Mouse (Mus musculus) ES-E14 (cell line): Measurements from ENCODE around the gene Tmem139. TPM values are rescaled to one million over a fixed set of nuclear protein-coding genes. Genes with fewer than 3 reads are reported as not detected.

Experiments used
- DNase-seq: peaks from one replicate; pipeline ENCODE4 v3.0.0-alpha.2; 2013; ENCODE audit warnings: low read depth, low spot score
- H3K27ac ChIP-seq: 2 replicates; pipeline ENCODE4 v1.5.1; 2012; ENCODE audit warnings: low read depth, mild to moderate bottlenecking, low read length, moderate library complexity, mixed read lengths; ENCODE audit not compliant: poor library complexity, insufficient read depth, severe bottlenecking
- H3K36me3 ChIP-seq: 2 replicates; pipeline ENCODE4 v1.6.1; 2012; ENCODE audit warnings: mild to moderate bottlenecking, low read length, moderate library complexity, mixed read lengths; ENCODE audit not compliant: control insufficient read depth, poor library complexity, insufficient read depth, severe bottlenecking
- H3K4me1 ChIP-seq, 2 experiments: fragments of 150-350 bp in 1 of 2; sonication (generic) in 1 of 2; 2 replicates each; pipeline ENCODE4 v1.6.1; 2012; ENCODE audit warnings: low read length in 2 of 2, mild to moderate bottlenecking in 1 of 2, mixed read lengths in 1 of 2; ENCODE audit not compliant: control insufficient read depth in 2 of 2, insufficient read depth in 2 of 2, poor library complexity in 1 of 2
- H3K4me3 ChIP-seq, 2 experiments: fragments of 150-350 bp in 1 of 2; sonication (generic) in 1 of 2; 2 replicates each; pipeline ENCODE4 v1.5.1; 2012; ENCODE audit warnings: low read length in 2 of 2, low read depth in 1 of 2, mild to moderate bottlenecking in 1 of 2, mixed read lengths in 1 of 2; ENCODE audit not compliant: insufficient read depth in 1 of 2, poor library complexity in 1 of 2, severe bottlenecking in 1 of 2
- H3K9ac ChIP-seq: 2 replicates; pipeline ENCODE4 v1.6.1; 2012; ENCODE audit warnings: low read depth, mild to moderate bottlenecking, low read length, mixed read lengths; ENCODE audit not compliant: poor library complexity, insufficient read depth, severe bottlenecking
- H3K9me3 ChIP-seq: fragments of 150-350 bp; sonication (generic); 2 replicates; pipeline ENCODE4 v1.6.1; 2012; ENCODE audit warnings: low read depth, mild to moderate bottlenecking, low read length; ENCODE audit not compliant: control insufficient read depth, insufficient read depth
- CHD2 ChIP-seq: IDR thresholded peaks from 2 replicates; pipeline ENCODE4 v1.6.1; 2014; ENCODE audit warnings: mild to moderate bottlenecking, low read depth, low read length, inconsistent platforms
- HCFC1 ChIP-seq: IDR thresholded peaks from 2 replicates; pipeline ENCODE4 v1.6.1; 2012; ENCODE audit warnings: low read length, inconsistent platforms, borderline replicate concordance; ENCODE audit not compliant: insufficient read depth
- MAFK ChIP-seq: IDR thresholded peaks from 2 replicates; pipeline ENCODE4 v1.6.1; 2014; ENCODE audit warnings: mild to moderate bottlenecking, low read depth, low read length, inconsistent platforms; ENCODE audit not compliant: insufficient read depth
- ZC3H11A ChIP-seq: IDR thresholded peaks from 2 replicates; pipeline ENCODE4 v1.6.1; 2012; ENCODE audit warnings: low read depth, mild to moderate bottlenecking, inconsistent platforms, low read length, borderline replicate concordance
- ZNF384 ChIP-seq: IDR thresholded peaks from 2 replicates; pipeline ENCODE4 v1.6.1; 2012; ENCODE audit warnings: low read depth, low read length, inconsistent platforms
- in situ Hi-C, 2 experiments: fragments of 600-800 bp; cut with MboI; formaldehyde crosslinking; loops; one replicate each; pipeline ENCODE4 v1.15.1; 2025; ENCODE audit warnings: low sequenced_read_pairs in 2 of 2, inconsistent platforms in 1 of 2; ENCODE audit not compliant: unreplicated experiment in 2 of 2
- total RNA-seq: library from RNA; depleted of rRNA; stranded (reverse); fragments of 300-350 nt; gene quantifications from 2 replicates; pipeline ENCODE4 v1.2.3, GENCODE M21; 2012; rRNA removed

The Tmem139 gene
- total RNA-seq, 1 experiment: 1.3 TPM

GRCm38 (mm10) chr6:42309816-42310378, 48.1 kb downstream of the Tmem139 start:
- peaks cover 6% of the 10 kb centered on the region for H3K36me3 ChIP-seq
- DNase-seq: no peak
- H3K4me1 ChIP-seq: no peaks in the 10 kb centered on the region
- no peak for TF ChIP-seq HCFC1
- TF ChIP-seq ZC3H11A: no peak
- no peak for TF ChIP-seq CHD2
- TF ChIP-seq MAFK: no peak
- TF ChIP-seq ZNF384: no peak
- no peak overlapping the region for H3K4me3 ChIP-seq
- H3K9me3 ChIP-seq: no peaks in the 10 kb centered on the region
- H3K9ac ChIP-seq: no peak overlapping the region
- in situ Hi-C loops: no loop called here
- no peak overlapping the region for H3K27ac ChIP-seq

- DNase-seq: no peak
- Histone ChIP-seq H3K4me3 (no peak overlapping the region), H3K36me3 (peaks cover 6% of the 10 kb centered on the region), H3K4me1 (no peaks in the 10 kb centered on the region), H3K27ac (no peak overlapping the region), H3K9ac (no peak overlapping the region), H3K9me3 (no peaks in the 10 kb centered on the region)
- in situ Hi-C loops: no loop called here
- no peak for TF ChIP-seq CHD2
- no peak for TF ChIP-seq HCFC1
- no peak for TF ChIP-seq ZC3H11A
- no peak for TF ChIP-seq MAFK
- TF ChIP-seq ZNF384: no peak
Observed at GRCm38 (mm10) chr6:42310427-42311053, 48.8 kb downstream of the Tmem139 start.

Other genes starting within 250 kb of the Tmem139 start
- gene Sva, start 223.6 kb upstream of the Tmem139 start, total RNA-seq: not detected in 2 replicates
- gene Tas2r139, start 121.0 kb upstream of the Tmem139 start, total RNA-seq: not detected in 2 replicates
- not detected in 2 replicates for gene Tas2r144, start 46.6 kb upstream of the Tmem139 start, total RNA-seq
- 7.9 and 8.1 TPM in 2 replicates for gene Gstk1, start 16.0 kb upstream of the Tmem139 start, total RNA-seq
- gene Casp2, start 3.0 kb downstream of the Tmem139 start, total RNA-seq: 34.8 and 51.6 TPM in 2 replicates
- gene Clcn1, start 24.7 kb downstream of the Tmem139 start, total RNA-seq: 1.2 and 2.9 TPM in 2 replicates
- gene Fam131b, start 62.7 kb downstream of the Tmem139 start, total RNA-seq: 0.74 and 1.3 TPM in 2 replicates
- 20.3 and 46.0 TPM in 2 replicates for gene Zyx, start 87.7 kb downstream of the Tmem139 start, total RNA-seq
- gene Epha1, start 111.3 kb downstream of the Tmem139 start, total RNA-seq: 24.1 and 37.6 TPM in 2 replicates
- not detected in 2 replicates for gene Tas2r143, start 138.3 kb downstream of the Tmem139 start, total RNA-seq
- not detected in 2 replicates for gene Tas2r135, start 143.5 kb downstream of the Tmem139 start, total RNA-seq
- gene Tas2r126, start 172.6 kb downstream of the Tmem139 start, total RNA-seq: not detected in 2 replicates
- not detected in 2 replicates for gene Olfr458, start 203.2 kb downstream of the Tmem139 start, total RNA-seq
- gene Olfr457, start 214.4 kb downstream of the Tmem139 start, total RNA-seq: not detected in 2 replicates
- not detected in 2 replicates for gene Olfr456, start 225.2 kb downstream of the Tmem139 start, total RNA-seq